Mouse (Mus musculus): ENCODE results near the gene Cux1. TPM values are rescaled to one million over a fixed set of nuclear protein-coding genes. Genes with fewer than 3 reads are reported as not detected.

Cux1 gene
- polyA plus RNA-seq, 1 experiment, result 39.7 TPM

DNA sequence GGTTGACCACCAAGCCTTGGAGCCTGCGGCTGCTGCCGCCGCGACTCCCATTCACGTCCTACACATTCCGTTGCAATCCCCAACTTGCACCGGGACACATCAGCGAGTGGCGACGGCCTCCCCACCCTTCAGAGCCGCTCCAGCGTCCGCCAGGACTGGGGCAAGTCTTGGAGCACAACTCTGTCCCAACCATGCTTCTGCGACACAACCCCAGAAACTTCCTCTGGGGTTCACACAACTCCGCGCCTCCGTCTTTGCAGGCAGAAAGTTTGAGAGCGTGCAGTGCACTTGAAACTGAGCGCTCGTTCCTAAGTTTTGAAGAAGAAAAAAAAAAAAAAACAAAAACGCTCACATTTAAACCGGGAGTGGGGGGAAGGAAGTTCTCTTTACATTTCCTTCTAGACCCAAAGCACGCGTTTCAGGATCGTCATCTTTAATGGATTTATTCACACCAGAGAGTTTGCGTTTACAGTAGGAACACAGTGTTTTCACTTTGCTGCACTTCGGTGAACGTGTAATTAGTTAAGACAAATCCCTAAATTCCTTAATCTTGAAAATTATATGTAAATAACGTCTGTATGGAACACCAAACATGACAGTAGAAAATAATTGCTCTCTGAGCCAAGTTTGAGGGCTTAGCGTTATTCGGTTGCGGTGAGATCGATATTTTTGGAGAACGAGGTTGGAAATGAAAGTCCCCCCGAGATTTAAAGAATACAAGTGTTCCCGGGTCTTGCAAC lies 906 bp upstream of the Cux1 start:
- TF ChIP-seq GATA1 (IDR thresholded peaks at IDR 0.05; ENCODE audit: borderline replicate concordance, low read length), result no peak
- TF ChIP-seq FLI1 (IDR thresholded peaks at IDR 0.05; ENCODE audit: low read length), result no peak
- Histone ChIP-seq H3K36me3 (replicated peaks; ENCODE audit: low read length) (no peaks in the 10 kb centered on the region), H3K27me3 (replicated peaks) (peaks cover 10% of the 10 kb centered on the region), H3K4me1 (peaks cover 22% of the 10 kb centered on the region), H3K9me3 (no peaks in the 10 kb centered on the region), H3K4me3 (replicated peaks) (peak overlapping the region; percentile 98)

DNA sequence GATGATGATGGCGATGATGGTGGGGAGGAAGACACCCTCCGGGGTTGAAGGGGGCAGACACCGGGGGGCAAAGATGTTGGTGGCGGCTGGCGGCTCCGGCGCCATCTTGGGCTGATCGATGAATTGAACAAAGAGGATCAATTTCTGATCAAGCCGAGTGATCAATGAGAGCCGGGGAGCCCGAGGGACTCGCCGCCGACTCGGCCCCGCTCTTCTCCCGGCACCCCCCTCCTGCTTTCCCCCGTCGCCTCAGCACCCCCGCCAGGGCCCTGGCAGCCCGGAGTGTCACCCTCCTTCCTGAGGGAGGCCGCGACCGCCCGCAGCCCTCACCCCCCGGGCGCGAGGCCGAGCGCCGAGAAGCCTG lies 496 bp downstream of the Cux1 start:
- Histone ChIP-seq H3K36me3 (replicated peaks; ENCODE audit: low read length) (no peaks in the 10 kb centered on the region), H3K4me3 (replicated peaks) (peak overlapping the region; percentile 98), H3K9me3 (no peaks in the 10 kb centered on the region), H3K4me1 (peaks cover 36% of the 10 kb centered on the region), H3K27me3 (replicated peaks) (peaks cover 7% of the 10 kb centered on the region)
- TF ChIP-seq FLI1 (IDR thresholded peaks at IDR 0.05; ENCODE audit: low read length), result no peak
- no peak for TF ChIP-seq GATA1 (IDR thresholded peaks at IDR 0.05; ENCODE audit: borderline replicate concordance, low read length)

DNA sequence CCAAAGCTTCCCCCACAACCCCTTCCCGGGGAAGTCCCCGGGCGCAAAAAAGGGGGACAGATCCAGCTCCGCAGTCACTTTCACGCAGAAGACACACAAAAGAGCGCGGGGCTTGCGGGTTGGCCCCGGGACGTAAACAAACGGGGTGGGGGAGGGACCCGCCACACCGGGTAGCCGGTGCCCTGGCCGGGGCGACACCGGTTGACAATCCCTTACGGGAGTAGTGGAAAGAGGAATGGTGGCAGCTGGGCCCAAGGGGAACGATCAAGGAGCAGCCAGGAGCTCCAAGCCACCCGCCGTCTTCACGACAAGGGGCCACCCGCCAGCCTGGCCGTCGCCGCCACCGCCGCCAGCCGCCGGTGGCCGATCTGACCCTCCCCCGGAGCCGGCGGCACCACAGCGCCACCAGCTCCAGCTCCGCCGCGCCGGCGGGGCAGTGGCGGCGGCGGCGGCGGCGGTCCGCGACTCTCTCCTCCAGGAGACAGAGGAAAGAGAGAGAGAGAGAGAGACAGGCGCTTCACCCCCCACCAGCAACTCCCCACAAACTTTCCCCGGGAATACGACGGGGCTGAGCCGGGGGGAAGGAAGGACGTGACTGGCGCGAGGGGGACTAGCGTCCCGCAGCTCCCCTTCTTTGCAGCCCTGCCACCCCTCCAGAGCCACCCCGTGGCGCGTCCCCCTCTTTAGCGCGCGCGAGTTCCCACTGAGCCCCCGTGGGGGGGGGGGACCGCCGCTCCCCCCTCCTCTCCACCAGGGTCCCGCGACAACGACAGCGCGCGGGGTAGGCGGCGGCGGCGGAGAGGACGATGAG lies 1.1 kb downstream of the Cux1 start:
- peaks cover 7% of the 10 kb centered on the region for H3K27me3 ChIP-seq (replicated peaks)
- H3K4me3 ChIP-seq (replicated peaks), result peak overlapping the region; percentile 98
- no peaks in the 10 kb centered on the region for H3K36me3 ChIP-seq (replicated peaks; ENCODE audit: low read length)
- H3K9me3 ChIP-seq, result no peaks in the 10 kb centered on the region
- H3K4me1 ChIP-seq, result peaks cover 42% of the 10 kb centered on the region
- TF ChIP-seq GATA1 (IDR thresholded peaks at IDR 0.05; ENCODE audit: borderline replicate concordance, low read length) (no peak), FLI1 (IDR thresholded peaks at IDR 0.05; ENCODE audit: low read length) (no peak)

DNA sequence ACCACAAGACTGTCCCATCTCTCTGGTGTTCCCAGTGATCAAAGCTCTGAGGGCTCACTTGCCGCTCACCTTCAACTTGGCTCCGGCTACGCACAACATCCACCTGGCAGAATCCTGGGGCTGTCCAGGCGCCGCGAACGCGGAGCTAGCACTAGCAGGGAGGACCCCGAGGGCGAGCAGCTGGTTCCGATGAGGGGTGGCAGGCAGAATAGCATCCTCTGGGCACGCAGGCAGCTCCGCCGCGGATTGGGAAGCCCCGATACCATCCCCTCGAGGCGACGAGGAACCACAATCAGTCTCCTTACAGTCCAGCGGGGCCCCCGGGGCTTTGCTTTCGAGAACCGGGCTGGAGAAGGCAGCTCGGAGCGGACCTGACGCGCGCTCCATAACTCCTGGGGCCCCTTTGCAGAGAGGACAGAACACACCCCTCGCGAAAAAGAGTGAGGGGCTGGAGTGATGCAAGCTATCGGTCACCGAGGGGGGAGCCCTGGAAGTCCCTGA lies 1.9 kb downstream of the Cux1 start:
- peak overlapping the region; percentile 98 for H3K4me3 ChIP-seq (replicated peaks)
- H3K27me3 ChIP-seq (replicated peaks), result peaks cover 1% of the 10 kb centered on the region
- peaks cover 3% of the 10 kb centered on the region for H3K36me3 ChIP-seq (replicated peaks; ENCODE audit: low read length)
- TF ChIP-seq GATA1 (IDR thresholded peaks at IDR 0.05; ENCODE audit: borderline replicate concordance, low read length), result no peak
- no peak for TF ChIP-seq FLI1 (IDR thresholded peaks at IDR 0.05; ENCODE audit: low read length)
- peaks cover 51% of the 10 kb centered on the region for H3K4me1 ChIP-seq
- no peaks in the 10 kb centered on the region for H3K9me3 ChIP-seq

DNA sequence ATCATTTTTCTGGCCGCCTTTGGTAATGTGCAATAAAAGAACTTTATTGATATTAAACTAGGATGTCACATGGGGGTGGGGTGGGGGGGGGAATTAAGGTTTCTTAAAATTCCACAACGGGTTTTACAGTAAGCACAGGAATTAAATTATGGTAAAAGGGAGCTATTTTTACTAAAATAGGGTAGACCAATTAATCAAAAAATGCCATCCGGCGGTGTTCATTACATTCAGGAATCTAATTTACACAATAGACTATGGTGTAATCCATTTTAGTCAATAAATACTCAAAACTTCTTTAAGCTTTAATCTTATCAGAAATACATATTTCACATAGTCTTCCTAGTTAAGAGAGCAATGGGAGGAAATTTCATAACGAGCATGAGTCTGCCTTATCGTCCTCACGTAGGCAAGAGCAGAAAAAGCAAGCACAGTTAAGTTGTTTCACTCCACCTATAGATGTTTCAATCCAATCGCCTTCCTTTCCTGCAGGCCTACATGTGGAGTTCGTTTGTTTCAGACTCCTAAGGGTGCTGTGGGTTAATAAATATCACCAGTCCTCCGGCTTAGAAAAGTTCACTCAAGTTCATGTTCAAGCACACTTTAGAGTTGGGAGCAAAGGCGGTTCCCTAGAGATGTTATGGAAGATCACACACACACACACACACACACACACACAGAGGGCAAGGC lies 2.5 kb downstream of the Cux1 start:
- TF ChIP-seq GATA1 (IDR thresholded peaks at IDR 0.05; ENCODE audit: borderline replicate concordance, low read length), result no peak
- TF ChIP-seq FLI1 (IDR thresholded peaks at IDR 0.05; ENCODE audit: low read length), result no peak
- Histone ChIP-seq H3K4me1 (peaks cover 56% of the 10 kb centered on the region), H3K36me3 (replicated peaks; ENCODE audit: low read length) (peaks cover 3% of the 10 kb centered on the region), H3K4me3 (replicated peaks) (peak overlapping the region; percentile 98), H3K27me3 (replicated peaks) (no peaks in the 10 kb centered on the region), H3K9me3 (no peaks in the 10 kb centered on the region)

DNA sequence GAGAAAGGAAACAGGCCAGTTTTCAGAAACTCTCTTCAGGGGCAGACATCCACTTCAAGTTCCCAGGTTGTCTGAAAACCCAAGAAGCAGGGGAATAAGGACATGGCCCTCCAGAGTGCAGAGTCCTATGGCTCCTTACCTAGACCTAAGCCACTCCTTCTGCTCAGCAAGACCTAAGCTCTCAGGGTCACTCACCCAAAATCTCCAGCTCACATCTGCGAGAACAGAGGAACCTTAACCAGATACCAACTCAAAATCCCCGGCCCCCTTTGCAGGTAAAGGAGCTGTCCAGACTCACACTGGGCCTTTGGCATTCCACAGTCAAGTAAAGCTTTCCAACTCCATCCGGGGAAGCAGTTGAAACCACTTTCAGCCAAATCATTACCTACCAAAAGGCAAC lies 3.3 kb downstream of the Cux1 start:
- Histone ChIP-seq H3K27me3 (replicated peaks) (no peaks in the 10 kb centered on the region), H3K36me3 (replicated peaks; ENCODE audit: low read length) (peaks cover 5% of the 10 kb centered on the region), H3K4me3 (replicated peaks) (peak overlapping the region; percentile 81), H3K4me1 (peaks cover 62% of the 10 kb centered on the region), H3K9me3 (no peaks in the 10 kb centered on the region)
- TF ChIP-seq FLI1 (IDR thresholded peaks at IDR 0.05; ENCODE audit: low read length), result no peak
- TF ChIP-seq GATA1 (IDR thresholded peaks at IDR 0.05; ENCODE audit: borderline replicate concordance, low read length), result no peak

DNA sequence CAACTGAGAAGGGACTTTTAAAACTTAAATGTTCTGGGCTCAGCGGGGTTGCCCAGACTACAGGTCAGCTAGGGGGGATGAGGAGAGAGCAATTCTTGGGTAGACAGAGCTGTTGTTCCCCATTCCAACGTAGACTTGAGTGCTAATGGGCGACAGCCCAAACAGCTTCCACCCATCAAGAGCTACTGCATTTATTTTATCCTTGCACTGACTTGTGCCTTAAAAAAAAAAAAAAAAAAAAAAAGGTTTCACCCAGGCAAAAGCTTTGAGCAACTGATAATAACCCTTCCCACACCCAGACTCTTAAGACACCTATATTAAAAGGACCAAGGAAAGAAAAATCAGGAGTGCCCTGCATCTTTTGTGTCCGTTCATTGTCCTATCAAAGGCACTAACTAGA lies 4.2 kb downstream of the Cux1 start:
- TF ChIP-seq GATA1 (IDR thresholded peaks at IDR 0.05; ENCODE audit: borderline replicate concordance, low read length), result no peak
- TF ChIP-seq FLI1 (IDR thresholded peaks at IDR 0.05; ENCODE audit: low read length), result no peak
- peaks cover 61% of the 10 kb centered on the region for H3K4me1 ChIP-seq
- peak overlapping the region; percentile 14 for H3K4me3 ChIP-seq (replicated peaks)
- no peaks in the 10 kb centered on the region for H3K27me3 ChIP-seq (replicated peaks)
- no peaks in the 10 kb centered on the region for H3K9me3 ChIP-seq
- H3K36me3 ChIP-seq (replicated peaks; ENCODE audit: low read length), result peaks cover 8% of the 10 kb centered on the region

DNA sequence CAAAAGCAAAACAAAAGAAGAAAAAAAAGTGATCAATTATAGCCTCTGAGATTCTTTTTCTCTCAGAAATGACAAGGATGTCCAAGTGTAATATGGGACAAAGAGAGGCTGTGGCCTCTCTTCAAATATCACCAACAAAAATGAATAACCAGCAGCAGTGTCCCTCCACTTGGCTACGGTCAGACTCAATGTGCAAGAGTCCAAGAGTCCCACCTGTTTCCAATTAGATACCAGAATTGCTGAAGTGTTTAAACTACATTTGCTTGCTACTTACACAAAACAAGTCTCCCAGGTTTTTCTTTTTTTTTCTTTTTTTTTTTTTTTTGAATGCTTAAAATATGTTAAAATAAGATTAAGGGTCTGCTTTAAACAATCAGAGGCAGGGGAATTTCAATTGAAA lies 5.1 kb downstream of the Cux1 start:
- Histone ChIP-seq H3K9me3 (no peaks in the 10 kb centered on the region), H3K4me1 (peaks cover 70% of the 10 kb centered on the region), H3K36me3 (replicated peaks; ENCODE audit: low read length) (peaks cover 12% of the 10 kb centered on the region), H3K4me3 (replicated peaks) (no peak overlapping the region), H3K27me3 (replicated peaks) (no peaks in the 10 kb centered on the region)
- no peak for TF ChIP-seq FLI1 (IDR thresholded peaks at IDR 0.05; ENCODE audit: low read length)
- no peak for TF ChIP-seq GATA1 (IDR thresholded peaks at IDR 0.05; ENCODE audit: borderline replicate concordance, low read length)

DNA sequence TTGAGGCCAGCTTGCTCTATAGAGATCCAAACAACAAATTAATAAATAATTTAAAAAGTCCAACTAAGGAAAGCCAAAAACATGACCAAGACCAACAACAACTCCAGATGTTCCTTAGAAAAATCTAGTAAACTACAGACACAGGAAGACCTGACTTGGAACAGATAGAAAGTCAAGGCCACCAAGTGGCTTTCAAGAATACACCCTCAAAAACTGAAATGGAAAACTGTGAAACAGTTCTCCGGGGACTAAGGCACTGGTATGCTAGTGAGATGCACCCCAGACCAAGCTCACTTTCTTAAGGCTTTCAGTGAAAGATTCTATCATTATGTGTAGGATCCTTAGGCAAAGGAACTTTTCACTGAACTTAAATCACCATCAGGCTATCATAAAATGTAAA lies 5.6 kb downstream of the Cux1 start:
- TF ChIP-seq FLI1 (IDR thresholded peaks at IDR 0.05; ENCODE audit: low read length) (no peak), GATA1 (IDR thresholded peaks at IDR 0.05; ENCODE audit: borderline replicate concordance, low read length) (no peak)
- peaks cover 18% of the 10 kb centered on the region for H3K36me3 ChIP-seq (replicated peaks; ENCODE audit: low read length)
- no peaks in the 10 kb centered on the region for H3K9me3 ChIP-seq
- H3K27me3 ChIP-seq (replicated peaks), result no peaks in the 10 kb centered on the region
- peaks cover 76% of the 10 kb centered on the region for H3K4me1 ChIP-seq
- no peak overlapping the region for H3K4me3 ChIP-seq (replicated peaks)
